Mouse (Mus musculus) forebrain, embryonic 16.5 days (tissue): ENCODE data around the gene Pth1r. TPM values are rescaled to one million over a fixed set of nuclear protein-coding genes. Genes with fewer than 3 reads are reported as not detected.

Experiments used
- ATAC-seq: fragments of 200-750 bp; cut with Nextera tagmentation; 2 replicates; pipeline ENCODE4 v1.8.0; 2017; ENCODE audit warnings: mild to moderate bottlenecking, moderate library complexity
- H3K27ac ChIP-seq: fragments of 300-500 bp; sonication (generic); 2 replicates; pipeline ENCODE4 v1.5.1; 2014; ENCODE audit warnings: low read length, control low read depth
- H3K27me3 ChIP-seq: fragments of 300-500 bp; sonication (generic); replicated peaks from 2 replicates; pipeline ENCODE4 v1.6.1; 2014; ENCODE audit warnings: low read length; ENCODE audit not compliant: control insufficient read depth, insufficient read depth
- H3K36me3 ChIP-seq: fragments of 300-500 bp; sonication (generic); 2 replicates; pipeline ENCODE4 v1.6.1; 2014; ENCODE audit not compliant: control insufficient read depth, insufficient read depth
- H3K4me1 ChIP-seq: fragments of 300-500 bp; sonication (generic); replicated peaks from 2 replicates; pipeline ENCODE4 v1.6.1; 2014; ENCODE audit warnings: low read length; ENCODE audit not compliant: control insufficient read depth, insufficient read depth
- H3K4me2 ChIP-seq: fragments of 300-500 bp; sonication (generic); 2 replicates; pipeline ENCODE4 v1.6.1; 2014; ENCODE audit warnings: mild to moderate bottlenecking, low read length, control low read depth
- H3K4me3 ChIP-seq: fragments of 300-500 bp; sonication (generic); replicated peaks from 2 replicates; pipeline ENCODE4 v1.5.1; 2014; ENCODE audit warnings: mild to moderate bottlenecking, low read length, control low read depth
- H3K9ac ChIP-seq: fragments of 300-500 bp; sonication (generic); replicated peaks from 2 replicates; pipeline ENCODE4 v1.6.1; 2014; ENCODE audit warnings: low read depth, low read length, control low read depth
- H3K9me3 ChIP-seq: fragments of 300-500 bp; sonication (generic); 2 replicates; pipeline ENCODE4 v1.6.1; 2016; ENCODE audit warnings: low read length; ENCODE audit not compliant: control insufficient read depth
- WGBS: fragments of 180-500 bp; shearing (Covaris S2); extraction: QIAGEN DNeasy Blood & Tissue Kit; methylation state at CpG from one replicate; pipeline ENCODE4 v1.1.7; 2014; 5-methylcytosine and 5-hydroxymethylcytosine counted together
- polyA plus RNA-seq: library from polyadenylated mRNA; unstranded; fragments of >200 nt; fragmentation: Nextera tagmentation; extraction: Ambion mirVana; gene quantifications from 2 replicates; pipeline ENCODE4 v1.2.1, GENCODE M21; 2015

Pth1r gene
- polyA plus RNA-seq, 1 experiment from 2014 or later, result 6.4 TPM

DNA sequence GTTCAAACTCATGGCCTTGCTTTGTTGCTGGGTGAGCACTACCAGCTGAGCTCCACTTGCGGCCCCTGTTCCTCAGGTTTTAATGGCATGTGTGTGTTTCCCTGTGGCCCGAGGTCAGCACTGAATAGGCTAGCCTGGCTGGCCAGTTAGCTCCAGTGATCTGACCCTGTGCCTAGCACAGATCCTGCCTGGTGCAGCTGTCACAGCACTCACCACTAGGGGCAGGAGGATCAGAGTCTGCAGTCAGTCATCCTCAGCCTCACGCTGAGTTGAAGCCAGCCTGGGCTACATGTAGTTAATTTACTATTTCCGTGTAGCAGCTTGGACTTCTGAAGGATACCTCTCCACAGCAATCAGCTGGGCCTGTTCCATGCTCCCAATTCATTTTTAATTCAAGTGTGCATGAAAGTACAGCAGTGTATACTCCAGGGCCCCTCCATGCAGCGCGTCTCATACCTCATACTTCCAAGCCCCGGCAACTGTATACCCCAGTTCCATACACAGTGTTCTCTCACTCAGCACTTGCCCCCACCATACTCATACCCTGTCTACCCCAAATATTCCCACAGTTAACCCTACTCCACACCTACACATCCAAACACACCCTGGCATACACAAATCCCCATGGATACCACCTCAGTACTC is 74.4 kb downstream of the Pth1r start:
- Histone ChIP-seq H3K4me3 (no peak overlapping the region), H3K27ac (no peak overlapping the region), H3K9me3 (no peaks in the 10 kb centered on the region), H3K9ac (no peak overlapping the region), H3K27me3 (no peaks in the 10 kb centered on the region), H3K36me3 (no peaks in the 10 kb centered on the region), H3K4me2 (no peak overlapping the region), H3K4me1 (peaks cover 8% of the 10 kb centered on the region)
- ATAC-seq, result no peak; the same call in 1 of the 2 replicates
- 58% methylated on average over 7 of the region's 7 CpGs for WGBS

Other genes starting within 250 kb of the Pth1r start
- gene Setd2, start 214.5 kb downstream of the Pth1r start, polyA plus RNA-seq, result 34.1 and 41.4 TPM in 2 replicates
- gene Nradd, start 122.7 kb downstream of the Pth1r start, polyA plus RNA-seq, result 29.0 and 32.4 TPM in 2 replicates
- gene Nbeal2, start 93.0 kb downstream of the Pth1r start, polyA plus RNA-seq, result 2.3 and 5.9 TPM in 2 replicates
- gene Ccdc12, start 90.6 kb downstream of the Pth1r start, polyA plus RNA-seq, result 100 and 113 TPM in 2 replicates
- gene Myl3, start 5.3 kb downstream of the Pth1r start, polyA plus RNA-seq, result 0.39 TPM in 1 of 2 replicates, not detected in the other
- not detected in 2 replicates for gene Prss42, start 51.0 kb upstream of the Pth1r start, polyA plus RNA-seq
- not detected in 2 replicates for gene Prss44, start 66.8 kb upstream of the Pth1r start, polyA plus RNA-seq
- gene Prss43, start 79.5 kb upstream of the Pth1r start, polyA plus RNA-seq, result not detected in 2 replicates
- gene Prss45, start 87.4 kb upstream of the Pth1r start, polyA plus RNA-seq, result not detected in 2 replicates
- not detected in 2 replicates for gene Prss46, start 97.4 kb upstream of the Pth1r start, polyA plus RNA-seq
- 0.14 TPM in 1 of 2 replicates, not detected in the other for gene Prss50, start 110.8 kb upstream of the Pth1r start, polyA plus RNA-seq
- 0.65 and 1.1 TPM in 2 replicates for gene Als2cl, start 132.7 kb upstream of the Pth1r start, polyA plus RNA-seq
- 0.86 and 1.8 TPM in 2 replicates for gene Tmie, start 133.0 kb upstream of the Pth1r start, polyA plus RNA-seq
- gene Fam240a, start 169.7 kb upstream of the Pth1r start, polyA plus RNA-seq, result not detected in 2 replicates
- not detected in 2 replicates for gene Tdgf1, start 199.0 kb upstream of the Pth1r start, polyA plus RNA-seq
- gene Lrrc2, start 204.4 kb upstream of the Pth1r start, polyA plus RNA-seq, result 0.29 and 0.57 TPM in 2 replicates
- gene Rtp3, start 243.4 kb upstream of the Pth1r start, polyA plus RNA-seq, result not detected in 2 replicates